Mouse (Mus musculus) liver, embryonic 14.5 days (tissue): ENCODE measurements at regions not wholly inside any gene's neighbourhood (a gene's known extent, or its start where the extent isn't known, plus 50 kb on each side); places are given as distances from the start of the nearest gene placed in this dataset.

Source experiments
- CTCF ChIP-seq: IDR thresholded peaks from 2 replicates; pipeline ENCODE4 v1.5.1; 2016; ENCODE audit warnings: antibody characterized with exemption, low read depth, control low read depth
- EP300 ChIP-seq: IDR thresholded peaks from 2 replicates; pipeline ENCODE4 v1.6.1; 2016; ENCODE audit warnings: antibody characterized with exemption, low read depth

GRCm38 (mm10) chr15:67474325-67474724 lies 973.6 kb upstream of the Lrrc6 start:
- TF ChIP-seq CTCF: no peak
- TF ChIP-seq EP300: no peak
